Mouse (Mus musculus) telencephalon, adult 2 months (tissue): ENCODE measurements at regions not wholly inside any gene's neighbourhood (a gene's known extent, or its start where the extent isn't known, plus 50 kb on each side); places are given as distances from the start of the nearest gene placed in this dataset.

Experiments used
- DNase-seq: peaks from one replicate; pipeline ENCODE4 v3.0.0-alpha.2; 2011; ENCODE audit warnings: low read depth, low spot score

- DNase-seq = no peak
Measured at GRCm38 (mm10) chr1:119196674-119197414, 143.4 kb upstream of the Gli2 start.

- DNase-seq = no peak
Measured at GRCm38 (mm10) chr1:119194533-119194932, 141.1 kb upstream of the Gli2 start.

- no peak for DNase-seq
Measured at GRCm38 (mm10) chr1:119191177-119191576, 137.8 kb upstream of the Gli2 start.

GRCm38 (mm10) chr1:119189461-119190066 lies 136.1 kb upstream of the Gli2 start:
- peak; percentile 68 for DNase-seq

GRCm38 (mm10) chr1:119187301-119187700 lies 133.9 kb upstream of the Gli2 start:
- DNase-seq = no peak

GRCm38 (mm10) chr1:119186856-119187255 lies 133.4 kb upstream of the Gli2 start:
- DNase-seq = no peak

- peak; percentile 34 for DNase-seq
Measured at GRCm38 (mm10) chr1:119183558-119184270, 130.3 kb upstream of the Gli2 start.

- no peak for DNase-seq
Measured at GRCm38 (mm10) chr1:119173030-119173756, 119.8 kb upstream of the Gli2 start.

- no peak for DNase-seq
Measured at GRCm38 (mm10) chr1:119167443-119167842, 114.0 kb upstream of the Gli2 start.

- no peak for DNase-seq
Measured at GRCm38 (mm10) chr1:119166286-119166685, 112.9 kb upstream of the Gli2 start.

- no peak for DNase-seq
Measured at GRCm38 (mm10) chr1:119164811-119165210, 111.4 kb upstream of the Gli2 start.

GRCm38 (mm10) chr1:119163846-119164245 lies 110.4 kb upstream of the Gli2 start:
- no peak for DNase-seq

GRCm38 (mm10) chr1:119163114-119163740 lies 109.8 kb upstream of the Gli2 start:
- no peak for DNase-seq

- DNase-seq = no peak
Measured at GRCm38 (mm10) chr1:119161751-119162150, 108.3 kb upstream of the Gli2 start.

- no peak for DNase-seq
Measured at GRCm38 (mm10) chr1:119160354-119160753, 106.9 kb upstream of the Gli2 start.

- DNase-seq = no peak
Measured at GRCm38 (mm10) chr1:119157171-119157700, 103.8 kb upstream of the Gli2 start.

- DNase-seq = no peak
Measured at GRCm38 (mm10) chr1:119153619-119154018, 100.2 kb upstream of the Gli2 start.

GRCm38 (mm10) chr1:119152776-119153175 lies 99.4 kb upstream of the Gli2 start:
- DNase-seq = no peak

GRCm38 (mm10) chr1:119147506-119147905 lies 94.1 kb upstream of the Gli2 start:
- no peak for DNase-seq

GRCm38 (mm10) chr1:119143808-119144207 lies 90.4 kb upstream of the Gli2 start:
- DNase-seq = no peak

- DNase-seq = no peak
Measured at GRCm38 (mm10) chr1:119129039-119129438, 75.6 kb upstream of the Gli2 start.
